Mouse (Mus musculus): ENCODE data around the gene Irf2bp1.

Gene Irf2bp1

GRCm38 (mm10) chr7:19012882-19013281 is 9.0 kb downstream of the Irf2bp1 start:
- H3K4me1 ChIP-seq (replicated peaks; ENCODE audit: low read depth, low read length) = peaks cover 30% of the 10 kb centered on the region
- H3K27me3 ChIP-seq (ENCODE audit: insufficient read depth, low read length) = peaks cover 32% of the 10 kb centered on the region
- H3K36me3 ChIP-seq (ENCODE audit: insufficient read depth, low read length) = no peaks in the 10 kb centered on the region
- H3K9me3 ChIP-seq (ENCODE audit: low read length) = no peaks in the 10 kb centered on the region
- no peak for TF ChIP-seq CTCF (conservative IDR thresholded peaks at IDR 0.05; ENCODE audit: low read length)
- no peak overlapping the region for H3K4me3 ChIP-seq (replicated peaks; ENCODE audit: low read length)

DNA sequence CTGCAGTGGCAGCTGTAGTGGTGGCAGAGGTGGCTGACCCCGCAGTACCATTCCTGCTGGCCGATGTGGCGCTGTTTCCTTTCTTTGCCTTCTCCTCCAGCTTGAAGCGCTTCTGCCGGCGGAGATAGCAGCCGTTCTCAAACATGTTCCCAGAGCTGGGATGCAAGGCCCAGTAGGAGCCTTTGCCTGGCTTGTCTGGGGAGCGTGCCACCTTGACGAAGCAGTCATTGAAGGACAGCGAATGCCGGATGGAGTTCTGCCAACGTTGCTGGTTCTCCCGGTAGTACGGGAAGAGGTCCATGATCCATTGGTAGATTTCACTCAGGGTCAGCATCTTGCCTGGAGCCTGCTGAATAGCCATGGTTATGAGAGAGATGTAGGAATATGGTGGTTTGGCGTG is 10.6 kb downstream of the Irf2bp1 start:
- Histone ChIP-seq H3K4me3 (replicated peaks; ENCODE audit: low read length) (peak overlapping the region; percentile 27), H3K27me3 (ENCODE audit: insufficient read depth, low read length) (peaks cover 32% of the 10 kb centered on the region), H3K36me3 (ENCODE audit: insufficient read depth, low read length) (no peaks in the 10 kb centered on the region), H3K4me1 (replicated peaks; ENCODE audit: low read depth, low read length) (peaks cover 29% of the 10 kb centered on the region), H3K9me3 (ENCODE audit: low read length) (no peaks in the 10 kb centered on the region)
- no peak for TF ChIP-seq POU5F1 (IDR thresholded peaks at IDR 0.05; ENCODE audit: borderline replicate concordance, low read length)
- TF ChIP-seq NANOG (IDR thresholded peaks at IDR 0.05; ENCODE audit: borderline replicate concordance, low read length) = no peak
- TF ChIP-seq CTCF (conservative IDR thresholded peaks at IDR 0.05; ENCODE audit: low read length) = no peak

DNA sequence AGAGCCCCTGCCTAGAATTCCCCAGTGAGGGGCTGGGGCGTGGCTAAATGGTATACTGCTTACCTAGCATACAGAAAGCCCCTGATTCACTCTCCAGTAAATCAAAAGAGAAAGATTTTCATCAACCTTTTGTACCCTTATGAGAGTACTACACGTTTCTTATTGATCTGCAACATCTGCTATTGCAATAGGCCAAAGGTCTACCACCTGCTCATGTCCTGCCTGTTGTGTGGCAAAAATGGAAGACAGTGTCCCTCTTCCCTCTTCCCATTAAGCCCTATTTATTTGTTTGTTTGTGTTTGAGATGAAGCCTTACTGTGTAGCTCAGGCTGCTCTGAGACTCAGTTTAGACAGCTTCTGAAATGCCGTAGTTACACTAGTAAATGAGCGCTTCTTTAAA is 12.2 kb downstream of the Irf2bp1 start:
- TF ChIP-seq CTCF (conservative IDR thresholded peaks at IDR 0.05; ENCODE audit: low read length) = no peak

GRCm38 (mm10) chr7:19017909-19018308 is 14.1 kb downstream of the Irf2bp1 start:
- Histone ChIP-seq H3K9me3 (ENCODE audit: low read length) (no peaks in the 10 kb centered on the region), H3K27me3 (ENCODE audit: insufficient read depth, low read length) (peaks cover 48% of the 10 kb centered on the region), H3K4me1 (replicated peaks; ENCODE audit: low read depth, low read length) (peaks cover 41% of the 10 kb centered on the region), H3K36me3 (ENCODE audit: insufficient read depth, low read length) (no peaks in the 10 kb centered on the region), H3K4me3 (replicated peaks; ENCODE audit: low read length) (no peak overlapping the region)
- TF ChIP-seq CTCF (conservative IDR thresholded peaks at IDR 0.05; ENCODE audit: low read length) (no peak), NANOG (IDR thresholded peaks at IDR 0.05; ENCODE audit: borderline replicate concordance, low read length) (no peak), POU5F1 (IDR thresholded peaks at IDR 0.05; ENCODE audit: borderline replicate concordance, low read length) (no peak)

More for the DNA sequence above, 12.2 kb downstream of the Irf2bp1 start:
- Histone ChIP-seq H3K9me3 (ENCODE audit: low read length) (no peaks in the 10 kb centered on the region), H3K27me3 (ENCODE audit: insufficient read depth, low read length) (peaks cover 38% of the 10 kb centered on the region), H3K4me3 (replicated peaks; ENCODE audit: low read length) (no peak overlapping the region), H3K36me3 (ENCODE audit: insufficient read depth, low read length) (no peaks in the 10 kb centered on the region), H3K4me1 (replicated peaks; ENCODE audit: low read depth, low read length) (peaks cover 42% of the 10 kb centered on the region)

DNA sequence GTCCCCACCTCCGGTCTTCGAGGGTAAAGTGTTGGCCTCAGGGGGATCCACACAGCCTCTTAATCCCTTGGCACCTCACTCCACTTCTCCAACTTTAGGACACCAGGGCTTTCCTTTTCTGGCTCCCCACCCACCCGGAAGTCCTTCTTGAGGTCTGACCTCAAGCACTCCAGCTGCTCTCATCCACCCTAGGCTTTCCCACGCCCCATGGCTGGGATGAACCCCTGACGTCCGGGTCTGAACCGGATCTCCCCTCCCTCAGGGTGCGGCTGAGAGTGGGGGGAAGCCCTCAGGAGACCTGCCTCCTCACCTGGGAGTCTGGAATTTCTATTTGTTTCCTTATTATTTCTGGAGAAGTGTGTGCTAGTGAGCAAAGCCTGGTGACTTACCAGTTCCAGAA is 17.2 kb downstream of the Irf2bp1 start:
- no peak for TF ChIP-seq CTCF (conservative IDR thresholded peaks at IDR 0.05; ENCODE audit: low read length)
- TF ChIP-seq POU5F1 (IDR thresholded peaks at IDR 0.05; ENCODE audit: borderline replicate concordance, low read length) = no peak
- TF ChIP-seq NANOG (IDR thresholded peaks at IDR 0.05; ENCODE audit: borderline replicate concordance, low read length) = no peak
- Histone ChIP-seq H3K36me3 (ENCODE audit: insufficient read depth, low read length) (no peaks in the 10 kb centered on the region), H3K27me3 (ENCODE audit: insufficient read depth, low read length) (peaks cover 32% of the 10 kb centered on the region), H3K4me1 (replicated peaks; ENCODE audit: low read depth, low read length) (peaks cover 47% of the 10 kb centered on the region), H3K4me3 (replicated peaks; ENCODE audit: low read length) (0 out of 2 replicates have a peak overlapping the region, but pooled peaks have one; percentile 14), H3K9me3 (ENCODE audit: low read length) (no peaks in the 10 kb centered on the region)

GRCm38 (mm10) chr7:19022189-19022958 is 18.5 kb downstream of the Irf2bp1 start:
- H3K4me1 ChIP-seq (replicated peaks; ENCODE audit: low read depth, low read length) = peaks cover 52% of the 10 kb centered on the region
- peak overlapping the region; percentile 98 for H3K4me3 ChIP-seq (replicated peaks; ENCODE audit: low read length)
- H3K27me3 ChIP-seq (ENCODE audit: insufficient read depth, low read length) = peaks cover 32% of the 10 kb centered on the region
- TF ChIP-seq NANOG (IDR thresholded peaks at IDR 0.05; ENCODE audit: borderline replicate concordance, low read length) = no peak
- no peak for TF ChIP-seq POU5F1 (IDR thresholded peaks at IDR 0.05; ENCODE audit: borderline replicate concordance, low read length)
- TF ChIP-seq CTCF (conservative IDR thresholded peaks at IDR 0.05; ENCODE audit: low read length) = no peak
- no peaks in the 10 kb centered on the region for H3K36me3 ChIP-seq (ENCODE audit: insufficient read depth, low read length)
- no peaks in the 10 kb centered on the region for H3K9me3 ChIP-seq (ENCODE audit: low read length)

- H3K4me1 ChIP-seq (replicated peaks; ENCODE audit: low read depth, low read length) = peaks cover 57% of the 10 kb centered on the region
- peaks cover 32% of the 10 kb centered on the region for H3K27me3 ChIP-seq (ENCODE audit: insufficient read depth, low read length)
- no peaks in the 10 kb centered on the region for H3K9me3 ChIP-seq (ENCODE audit: low read length)
- TF ChIP-seq POU5F1 (IDR thresholded peaks at IDR 0.05; ENCODE audit: borderline replicate concordance, low read length) (no peak), CTCF (conservative IDR thresholded peaks at IDR 0.05; ENCODE audit: low read length) (no peak), NANOG (IDR thresholded peaks at IDR 0.05; ENCODE audit: borderline replicate concordance, low read length) (no peak)
- H3K4me3 ChIP-seq (replicated peaks; ENCODE audit: low read length) = peak within 1 kb of the TSS; percentile 98
- peaks cover 7% of the 10 kb centered on the region; the same call in 1 of the 2 replicates for H3K36me3 ChIP-seq (ENCODE audit: insufficient read depth, low read length)
Measured at GRCm38 (mm10) chr7:19023357-19023814, 19.5 kb downstream of the Irf2bp1 start, which contains the start of gene Foxa3. TSS of gene Foxa3 (minus strand) at chr7:19023538.

GRCm38 (mm10) chr7:19024096-19024506 is 20.3 kb downstream of the Irf2bp1 start, which contains the start of gene Sympk:
TSS of gene Sympk (plus strand) at chr7:19024377.
- H3K9me3 ChIP-seq (ENCODE audit: low read length) = no peaks in the 10 kb centered on the region

More at GRCm38 (mm10) chr7:19024096-19024506, 20.3 kb downstream of the Irf2bp1 start, which contains the start of gene Sympk:
- Histone ChIP-seq H3K4me3 (replicated peaks; ENCODE audit: low read length) (peak within 1 kb of the TSS; percentile 98), H3K4me1 (replicated peaks; ENCODE audit: low read depth, low read length) (peaks cover 64% of the 10 kb centered on the region), H3K36me3 (ENCODE audit: insufficient read depth, low read length) (peaks cover 14% of the 10 kb centered on the region), H3K27me3 (ENCODE audit: insufficient read depth, low read length) (peaks cover 32% of the 10 kb centered on the region)
- TF ChIP-seq POU5F1 (IDR thresholded peaks at IDR 0.05; ENCODE audit: borderline replicate concordance, low read length) (no peak), CTCF (conservative IDR thresholded peaks at IDR 0.05; ENCODE audit: low read length) (no peak), NANOG (IDR thresholded peaks at IDR 0.05; ENCODE audit: borderline replicate concordance, low read length) (no peak)

Data from E14TG2a.4 (cell line).